Mouse (Mus musculus) lung, embryonic 16.5 days (tissue): ENCODE results near the gene Ndufaf2. TPM values are rescaled to one million over a fixed set of nuclear protein-coding genes. Genes with fewer than 3 reads are reported as not detected.
A peak's percentile ranks its signal among the peaks of the same experiment; 100 is the strongest.

Source experiments
- ATAC-seq: fragments of 200-750 bp; cut with Nextera tagmentation; 2 replicates; pipeline ENCODE4 v1.8.0; 2017; ENCODE audit warnings: low read depth, mild to moderate bottlenecking, moderate library complexity
- H3K27ac ChIP-seq: fragments of 300-500 bp; sonication (generic); 2 replicates; pipeline ENCODE4 v1.5.1; 2014; ENCODE audit warnings: mild to moderate bottlenecking, control low read depth, low read length
- H3K27me3 ChIP-seq: fragments of 300-500 bp; sonication (generic); 2 replicates; pipeline ENCODE4 v1.6.1; 2014; ENCODE audit warnings: low read depth, low read length, mixed read lengths; ENCODE audit not compliant: control insufficient read depth, insufficient read depth
- H3K36me3 ChIP-seq: fragments of 300-500 bp; sonication (generic); 2 replicates; pipeline ENCODE4 v1.6.1; 2014; ENCODE audit warnings: low read length; ENCODE audit not compliant: control insufficient read depth, insufficient read depth
- H3K4me1 ChIP-seq: fragments of 300-500 bp; sonication (generic); replicated peaks from 2 replicates; pipeline ENCODE4 v1.6.1; 2014; ENCODE audit warnings: low read length, mixed read lengths; ENCODE audit not compliant: control insufficient read depth, insufficient read depth
- H3K4me2 ChIP-seq: fragments of 300-500 bp; sonication (generic); 2 replicates; pipeline ENCODE4 v1.6.1; 2014; ENCODE audit warnings: low read depth, low read length, control low read depth
- H3K4me3 ChIP-seq: fragments of 300-500 bp; sonication (generic); 2 replicates; pipeline ENCODE4 v1.5.1; 2014; ENCODE audit warnings: mild to moderate bottlenecking, low read length, control low read depth
- H3K9ac ChIP-seq: fragments of 300-500 bp; sonication (generic); 2 replicates; pipeline ENCODE4 v1.6.1; 2014; ENCODE audit warnings: low read length, control low read depth
- H3K9me3 ChIP-seq: fragments of 300-500 bp; sonication (generic); 2 replicates; pipeline ENCODE4 v1.6.1; 2016; ENCODE audit warnings: low read length; ENCODE audit not compliant: control insufficient read depth
- WGBS: fragments of 180-500 bp; shearing (Covaris S2); extraction: QIAGEN DNeasy Blood & Tissue Kit; methylation state at CpG from one replicate; pipeline ENCODE4 v1.1.7; 2014; 5-methylcytosine and 5-hydroxymethylcytosine counted together
- polyA plus RNA-seq: library from polyadenylated mRNA; unstranded; fragments of >200 nt; fragmentation: Nextera tagmentation; extraction: Ambion mirVana; gene quantifications from 2 replicates; pipeline ENCODE4 v1.2.1, GENCODE M21; 2015

Gene Ndufaf2
- 61.8 and 62.7 TPM in 2 replicates for polyA plus RNA-seq

DNA sequence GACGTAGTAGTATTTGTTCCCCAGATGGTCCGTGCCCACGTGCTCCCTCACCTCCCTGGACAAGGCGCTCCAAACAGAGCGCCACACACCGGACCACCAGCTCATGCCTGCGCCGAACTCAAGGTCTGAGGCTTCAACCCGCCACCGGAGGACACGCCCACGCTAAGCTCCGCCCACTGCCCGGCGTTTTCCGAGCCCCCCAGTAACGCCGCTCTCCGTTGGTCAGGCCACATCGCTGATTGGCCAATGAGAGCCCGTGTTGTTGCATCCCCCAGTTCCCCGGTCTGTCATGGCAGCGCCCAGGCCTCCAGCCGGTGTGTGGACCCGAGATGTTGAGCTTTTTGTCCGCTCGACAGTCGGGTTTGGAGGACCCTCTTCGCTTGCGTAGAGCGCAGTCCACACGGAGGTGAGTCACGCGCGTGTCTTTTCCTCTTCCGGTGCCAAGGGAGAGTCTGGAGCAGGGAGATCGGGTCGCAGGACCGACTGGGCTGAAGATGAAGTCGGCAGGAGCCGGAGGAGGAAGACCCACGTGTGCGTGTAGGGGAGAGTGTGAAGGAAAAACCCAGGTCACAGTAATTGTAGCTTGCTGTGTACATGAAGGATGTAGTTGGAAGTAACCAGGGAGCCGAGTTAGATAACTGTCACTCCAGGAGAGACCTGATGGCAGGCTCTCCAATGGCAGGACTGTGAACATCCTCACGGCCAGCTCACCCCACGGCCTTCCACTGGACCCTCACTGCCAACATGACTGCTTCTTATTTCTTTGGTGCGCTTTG is at the start of gene Ndufaf2, which contains the start of gene Ercc8:
Gene Ndufaf2 (minus strand): TSS at position 159 of the 776 bp plus-strand sequence.
Gene Ercc8 (plus strand): TSS at position 267 of the 776 bp plus-strand sequence.
- peaks cover 13% of the 10 kb centered on the region for H3K4me1 ChIP-seq
- peak within 1 kb of the TSS; percentile 94 for H3K4me3 ChIP-seq
- no peaks in the 10 kb centered on the region for H3K9me3 ChIP-seq
- peak; percentile 99 for ATAC-seq
- peak within 1 kb of the TSS; percentile 80 for H3K9ac ChIP-seq
- peak within 1 kb of the TSS; percentile 93 for H3K4me2 ChIP-seq
- no peaks in the 10 kb centered on the region for H3K27me3 ChIP-seq
- 0 out of 2 replicates have a peak within 1 kb of the TSS, but pooled peaks have one; percentile 2 for H3K27ac ChIP-seq
- H3K36me3 ChIP-seq, result no peaks in the 10 kb centered on the region; the same call in 1 of the 2 replicates
- WGBS, result under 1% methylated on average over 47 of the region's 47 CpGs

DNA sequence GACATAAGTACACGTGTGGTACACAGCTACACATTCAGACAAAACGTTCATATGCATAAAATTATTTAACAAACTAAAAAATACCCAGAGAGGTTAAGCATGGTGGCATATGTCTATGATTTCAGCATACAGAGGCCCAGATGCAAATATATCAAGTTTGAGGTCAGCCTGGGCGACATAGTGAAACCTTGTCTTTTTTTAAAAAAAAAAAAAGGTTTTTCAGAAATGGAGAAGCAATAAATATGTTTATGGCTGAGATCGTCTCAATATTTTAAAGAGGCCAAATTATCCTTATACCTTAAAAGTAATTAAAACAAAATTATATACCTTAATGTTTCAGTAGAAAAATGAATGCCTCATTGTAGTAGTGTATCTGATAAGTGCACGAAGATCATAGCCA is 49.7 kb upstream of the Ndufaf2 start:
- WGBS, result 65% methylated on average over 5 of the region's 5 CpGs
- Histone ChIP-seq H3K27me3 (no peaks in the 10 kb centered on the region), H3K27ac (no peak overlapping the region), H3K4me2 (no peak overlapping the region), H3K9me3 (no peaks in the 10 kb centered on the region), H3K4me3 (no peak overlapping the region), H3K4me1 (no peaks in the 10 kb centered on the region), H3K9ac (no peak overlapping the region), H3K36me3 (no peaks in the 10 kb centered on the region)
- ATAC-seq, result no peak

DNA sequence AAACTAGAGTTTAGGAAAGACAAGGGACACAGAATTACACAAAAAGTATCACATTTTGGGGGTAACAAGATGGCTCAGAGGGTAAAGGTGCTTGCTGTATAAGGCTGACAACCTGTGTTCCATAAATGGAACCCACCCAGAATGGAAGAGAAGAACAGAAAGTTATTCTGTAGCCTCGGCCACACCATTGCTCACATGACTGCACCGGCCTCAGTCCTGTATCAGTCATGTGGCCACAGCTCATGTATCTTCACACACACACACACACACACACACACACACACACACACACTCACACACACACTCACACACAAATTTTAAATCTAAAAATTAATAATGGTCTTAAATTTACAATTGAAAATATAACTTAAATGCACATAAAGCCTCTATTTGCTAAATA is 49.0 kb upstream of the Ndufaf2 start:
- Histone ChIP-seq H3K27me3 (no peaks in the 10 kb centered on the region), H3K4me2 (no peak overlapping the region), H3K4me1 (no peaks in the 10 kb centered on the region), H3K36me3 (no peaks in the 10 kb centered on the region), H3K9me3 (no peaks in the 10 kb centered on the region), H3K9ac (no peak overlapping the region), H3K4me3 (no peak overlapping the region), H3K27ac (no peak overlapping the region)
- WGBS, result 63% methylated on average over 2 of the region's 2 CpGs
- no peak for ATAC-seq

DNA sequence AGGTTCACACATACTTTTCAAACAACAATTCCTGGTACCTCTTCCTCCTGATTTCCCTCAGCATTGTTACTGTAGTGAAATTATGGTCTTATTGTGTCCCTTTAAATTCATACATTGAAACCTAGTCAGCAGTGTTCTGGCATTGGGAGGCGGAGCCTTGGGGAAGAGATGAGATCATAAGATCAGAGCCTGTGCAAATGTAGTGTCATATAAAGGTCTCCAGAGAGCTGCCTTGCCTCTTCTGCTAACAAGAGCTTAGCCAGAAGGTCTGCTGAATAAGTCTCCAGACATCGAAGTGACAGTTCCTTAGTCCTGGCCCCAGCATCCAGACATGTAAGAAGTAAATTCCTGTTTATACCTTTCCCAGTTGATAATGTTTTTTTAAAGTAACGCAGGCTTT is 46.4 kb upstream of the Ndufaf2 start:
- no peaks in the 10 kb centered on the region for H3K36me3 ChIP-seq
- H3K4me3 ChIP-seq, result no peak overlapping the region
- 79% methylated on average over 3 of the region's 3 CpGs for WGBS
- no peak overlapping the region for H3K9ac ChIP-seq
- H3K27ac ChIP-seq, result no peak overlapping the region
- H3K9me3 ChIP-seq, result no peaks in the 10 kb centered on the region
- no peak overlapping the region for H3K4me2 ChIP-seq
- no peak for ATAC-seq
- H3K27me3 ChIP-seq, result no peaks in the 10 kb centered on the region
- H3K4me1 ChIP-seq, result no peaks in the 10 kb centered on the region

DNA sequence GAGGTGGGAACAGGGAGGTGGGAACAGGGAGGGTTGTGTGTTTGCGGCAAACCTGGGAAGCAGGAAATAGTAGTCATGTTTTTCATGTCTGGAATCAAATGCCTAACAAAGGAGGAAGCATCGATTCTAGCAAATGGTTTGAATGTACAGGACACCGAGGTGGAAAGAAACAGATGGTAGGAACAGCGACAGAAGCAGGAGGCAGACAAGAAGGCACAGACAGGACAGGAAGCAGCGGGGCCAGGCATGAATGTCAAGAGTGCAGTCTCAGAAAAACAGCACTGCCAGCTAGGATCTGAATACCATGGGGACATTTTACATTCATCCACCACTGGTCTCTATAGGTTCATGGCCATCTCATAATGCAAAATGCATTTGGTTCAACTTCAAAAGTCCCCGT is 37.1 kb upstream of the Ndufaf2 start:
- no peaks in the 10 kb centered on the region for H3K9me3 ChIP-seq
- H3K27ac ChIP-seq, result no peak overlapping the region
- 78% methylated on average over 6 of the region's 6 CpGs for WGBS
- no peak overlapping the region for H3K4me2 ChIP-seq
- no peak overlapping the region for H3K4me3 ChIP-seq
- peaks cover 6% of the 10 kb centered on the region for H3K36me3 ChIP-seq
- H3K9ac ChIP-seq, result no peak overlapping the region
- no peaks in the 10 kb centered on the region for H3K4me1 ChIP-seq
- no peak for ATAC-seq
- H3K27me3 ChIP-seq, result no peaks in the 10 kb centered on the region

DNA sequence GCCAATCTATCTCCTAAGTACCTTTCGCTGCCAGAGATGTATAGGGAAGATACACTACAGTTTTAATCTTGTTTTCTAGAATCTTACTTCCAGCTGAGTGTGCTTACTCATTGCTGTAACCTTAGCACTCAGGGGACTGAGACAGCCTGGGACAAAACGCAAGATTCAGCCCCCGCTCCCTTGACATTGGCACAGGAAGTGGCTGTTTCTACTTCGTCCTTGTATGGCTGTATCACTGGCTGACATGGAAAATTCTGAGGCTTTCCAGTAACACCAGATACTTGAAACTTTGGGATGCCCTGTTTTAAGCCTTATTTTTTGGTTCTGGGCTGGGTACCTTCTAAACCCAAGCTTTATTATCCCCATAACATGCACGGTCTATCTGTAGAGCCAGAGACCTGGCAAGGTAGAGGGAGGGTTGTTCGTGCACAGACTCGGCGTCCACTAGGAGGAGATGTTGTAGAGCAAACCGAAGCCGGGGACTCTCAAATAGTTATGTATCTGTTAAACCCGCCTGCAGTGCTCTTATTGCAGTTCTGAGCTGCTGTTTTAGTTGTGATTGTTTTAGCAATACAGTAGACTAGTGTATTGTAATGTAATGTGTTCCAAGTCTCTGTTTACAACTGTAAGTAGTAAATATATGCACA is 32.8 kb upstream of the Ndufaf2 start:
- no peak overlapping the region for H3K27ac ChIP-seq
- no peak for ATAC-seq
- H3K36me3 ChIP-seq, result peaks cover 11% of the 10 kb centered on the region
- H3K4me2 ChIP-seq, result no peak overlapping the region
- no peak overlapping the region for H3K9ac ChIP-seq
- H3K4me3 ChIP-seq, result no peak overlapping the region
- no peaks in the 10 kb centered on the region for H3K9me3 ChIP-seq
- 47% methylated on average over 11 of the region's 11 CpGs for WGBS
- H3K4me1 ChIP-seq, result no peaks in the 10 kb centered on the region
- H3K27me3 ChIP-seq, result no peaks in the 10 kb centered on the region

DNA sequence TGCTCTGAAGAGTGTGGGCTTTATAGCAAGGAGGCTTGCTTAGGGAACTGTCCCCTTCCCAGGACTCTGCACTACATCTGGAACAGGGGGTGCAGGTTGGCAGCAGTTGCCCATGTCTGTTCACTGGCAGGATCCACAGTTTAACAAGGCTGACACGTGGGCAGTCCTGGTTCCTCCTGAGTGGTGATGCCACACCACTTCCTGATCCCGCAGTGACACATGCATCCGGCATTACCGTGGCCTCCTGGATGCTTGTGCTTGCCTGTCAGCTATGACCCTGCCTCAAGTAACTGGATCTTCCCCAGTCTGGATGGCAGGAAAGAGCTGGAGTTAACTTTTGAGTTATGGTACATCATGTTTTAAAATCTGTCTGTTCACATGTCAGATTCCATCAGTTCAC is 29.6 kb upstream of the Ndufaf2 start:
- Histone ChIP-seq H3K9me3 (no peaks in the 10 kb centered on the region), H3K36me3 (peaks cover 19% of the 10 kb centered on the region), H3K4me2 (no peak overlapping the region), H3K9ac (no peak overlapping the region), H3K27me3 (no peaks in the 10 kb centered on the region), H3K4me1 (no peaks in the 10 kb centered on the region), H3K27ac (no peak overlapping the region), H3K4me3 (no peak overlapping the region)
- 81% methylated on average over 4 of the region's 4 CpGs for WGBS
- ATAC-seq, result no peak

DNA sequence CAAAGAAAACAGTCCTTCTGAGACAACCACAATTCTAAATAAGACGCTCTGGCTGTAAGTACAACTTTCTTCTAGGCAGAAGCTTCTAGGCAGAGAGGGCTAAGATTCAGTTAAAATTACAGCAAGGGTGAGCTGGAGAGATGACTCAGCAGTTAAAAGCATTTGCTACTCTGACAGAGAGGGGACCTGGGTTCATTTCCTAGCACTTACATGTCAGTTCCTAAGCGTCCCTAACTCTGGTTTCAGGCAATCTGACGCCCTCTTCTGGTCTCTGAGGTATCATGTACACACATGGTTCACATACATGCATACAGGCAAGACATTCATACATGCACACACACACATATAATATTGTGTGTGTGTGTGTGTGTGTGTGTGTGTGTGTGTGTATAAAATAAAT is 27.1 kb upstream of the Ndufaf2 start:
- Histone ChIP-seq H3K36me3 (peaks cover 23% of the 10 kb centered on the region), H3K4me3 (no peak overlapping the region), H3K27ac (no peak overlapping the region), H3K27me3 (no peaks in the 10 kb centered on the region), H3K9ac (no peak overlapping the region), H3K9me3 (no peaks in the 10 kb centered on the region), H3K4me1 (no peaks in the 10 kb centered on the region), H3K4me2 (no peak overlapping the region)
- 89% methylated on average over 3 of the region's 3 CpGs for whole genome bisulfite sequencing
- ATAC-seq, result no peak

DNA sequence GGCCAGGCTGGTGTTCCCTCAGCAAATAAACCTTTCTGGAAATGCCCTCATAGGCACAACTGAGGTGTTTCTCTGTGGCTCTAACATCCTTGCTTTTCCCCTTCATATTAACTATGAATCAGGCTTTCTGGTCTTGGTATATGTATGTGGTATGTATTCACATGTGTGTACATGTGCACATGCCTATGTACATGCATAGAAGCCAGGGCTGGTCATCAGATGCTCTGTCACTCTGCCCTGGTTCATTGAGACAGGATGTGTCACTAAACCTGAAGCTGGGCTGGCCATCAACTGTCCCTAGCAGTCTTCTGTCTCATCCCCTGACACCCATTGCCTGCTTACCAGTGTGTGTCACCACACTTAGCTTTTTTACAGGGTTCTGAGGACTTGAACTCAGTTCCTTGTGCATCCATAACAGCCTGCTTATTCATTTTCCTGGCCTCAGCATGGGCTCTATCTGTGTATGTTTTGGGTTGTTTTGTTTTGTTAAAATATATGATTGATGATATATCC is 26.4 kb upstream of the Ndufaf2 start:
- no peak overlapping the region for H3K9ac ChIP-seq
- no peak overlapping the region for H3K4me2 ChIP-seq
- no peaks in the 10 kb centered on the region for H3K9me3 ChIP-seq
- H3K4me3 ChIP-seq, result no peak overlapping the region
- no peak for ATAC-seq
- H3K27me3 ChIP-seq, result no peaks in the 10 kb centered on the region
- no peak overlapping the region for H3K27ac ChIP-seq
- no peaks in the 10 kb centered on the region for H3K4me1 ChIP-seq
- peaks cover 24% of the 10 kb centered on the region for H3K36me3 ChIP-seq
